Mouse (Mus musculus) forebrain, embryonic 16.5 days (tissue): ENCODE results near the gene Gpr12. TPM values are rescaled to one million over a fixed set of nuclear protein-coding genes. Genes with fewer than 3 reads are reported as not detected.
"Not testable (repeated sequence)": the region's sequence is repeated elsewhere in the genome, so short reads cannot be mapped to it uniquely, and the experiment has no call there.

Experiments used
- ATAC-seq: fragments of 200-750 bp; cut with Nextera tagmentation; 2 replicates; pipeline ENCODE4 v1.8.0; 2017; ENCODE audit warnings: mild to moderate bottlenecking, moderate library complexity
- H3K27ac ChIP-seq: fragments of 300-500 bp; sonication (generic); 2 replicates; pipeline ENCODE4 v1.5.1; 2014; ENCODE audit warnings: low read length, control low read depth
- H3K27me3 ChIP-seq: fragments of 300-500 bp; sonication (generic); replicated peaks from 2 replicates; pipeline ENCODE4 v1.6.1; 2014; ENCODE audit warnings: low read length; ENCODE audit not compliant: control insufficient read depth, insufficient read depth
- H3K36me3 ChIP-seq: fragments of 300-500 bp; sonication (generic); 2 replicates; pipeline ENCODE4 v1.6.1; 2014; ENCODE audit not compliant: control insufficient read depth, insufficient read depth
- H3K4me1 ChIP-seq: fragments of 300-500 bp; sonication (generic); replicated peaks from 2 replicates; pipeline ENCODE4 v1.6.1; 2014; ENCODE audit warnings: low read length; ENCODE audit not compliant: control insufficient read depth, insufficient read depth
- H3K4me2 ChIP-seq: fragments of 300-500 bp; sonication (generic); 2 replicates; pipeline ENCODE4 v1.6.1; 2014; ENCODE audit warnings: mild to moderate bottlenecking, low read length, control low read depth
- H3K4me3 ChIP-seq: fragments of 300-500 bp; sonication (generic); replicated peaks from 2 replicates; pipeline ENCODE4 v1.5.1; 2014; ENCODE audit warnings: mild to moderate bottlenecking, low read length, control low read depth
- H3K9ac ChIP-seq: fragments of 300-500 bp; sonication (generic); replicated peaks from 2 replicates; pipeline ENCODE4 v1.6.1; 2014; ENCODE audit warnings: low read depth, low read length, control low read depth
- H3K9me3 ChIP-seq: fragments of 300-500 bp; sonication (generic); 2 replicates; pipeline ENCODE4 v1.6.1; 2016; ENCODE audit warnings: low read length; ENCODE audit not compliant: control insufficient read depth
- WGBS: fragments of 180-500 bp; shearing (Covaris S2); extraction: QIAGEN DNeasy Blood & Tissue Kit; methylation state at CpG from one replicate; pipeline ENCODE4 v1.1.7; 2014; 5-methylcytosine and 5-hydroxymethylcytosine counted together
- polyA plus RNA-seq: library from polyadenylated mRNA; unstranded; fragments of >200 nt; fragmentation: Nextera tagmentation; extraction: Ambion mirVana; gene quantifications from 2 replicates; pipeline ENCODE4 v1.2.1, GENCODE M21; 2015

The Gpr12 gene
- polyA plus RNA-seq, 1 experiment from 2014 or later: 37.0 TPM

DNA sequence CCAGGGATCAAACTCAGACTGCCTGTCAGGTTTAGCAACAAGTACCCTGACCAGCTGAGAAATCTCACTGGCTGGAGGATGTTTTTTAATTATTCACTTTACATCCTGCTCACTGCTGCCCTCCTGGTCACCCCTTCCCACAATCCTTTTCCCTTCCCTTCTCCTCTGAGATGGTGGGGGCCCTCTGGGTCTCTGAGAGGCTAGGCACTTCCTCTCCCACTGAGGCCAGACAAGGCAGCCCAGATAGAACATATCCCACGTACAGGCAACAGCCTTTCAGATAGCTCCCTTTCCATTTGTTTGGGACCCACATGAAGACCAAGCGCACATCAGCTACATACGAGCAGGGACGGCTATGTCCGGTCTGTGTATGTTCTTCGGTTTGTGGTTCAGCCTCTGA is 14.9 kb downstream of the Gpr12 start:
- H3K27me3 ChIP-seq, H3K27ac ChIP-seq, H3K36me3 ChIP-seq, H3K4me2 ChIP-seq, H3K9ac ChIP-seq, H3K4me3 ChIP-seq, H3K9me3 ChIP-seq, H3K4me1 ChIP-seq, ATAC-seq: not testable (repeated sequence)
- 91% methylated on average over 6 of the region's 6 CpGs for WGBS

GRCm38 (mm10) chr5:146567054-146567453 is 18.0 kb downstream of the Gpr12 start:
- no peak overlapping the region for H3K4me2 ChIP-seq
- 63% methylated on average over 4 of the region's 4 CpGs for WGBS
- no peak overlapping the region for H3K27ac ChIP-seq
- ATAC-seq: no peak
- H3K4me1 ChIP-seq: peaks cover 6% of the 10 kb centered on the region; the same call in 1 of the 2 replicates
- no peak overlapping the region for H3K4me3 ChIP-seq
- H3K9ac ChIP-seq: no peak overlapping the region
- no peaks in the 10 kb centered on the region for H3K27me3 ChIP-seq
- no peaks in the 10 kb centered on the region for H3K36me3 ChIP-seq
- no peaks in the 10 kb centered on the region for H3K9me3 ChIP-seq

DNA sequence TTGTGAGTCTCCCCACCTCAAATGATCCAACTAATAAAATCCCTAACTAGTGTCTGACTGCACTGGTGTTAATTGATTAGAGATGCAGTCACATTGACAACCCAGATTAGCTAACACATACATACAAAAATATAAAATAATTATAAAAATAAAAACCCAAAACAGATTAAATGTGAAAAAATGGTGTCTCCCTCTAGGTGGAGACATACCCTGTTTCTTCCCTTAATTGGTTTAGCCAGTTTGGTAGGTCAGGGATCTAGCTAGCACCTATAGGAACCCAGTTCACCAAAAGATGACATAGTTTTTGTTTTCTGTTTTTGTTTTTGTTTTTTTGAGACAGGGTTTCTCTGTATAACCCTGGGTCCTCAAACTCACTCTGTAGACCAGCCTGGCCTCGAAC is 20.8 kb downstream of the Gpr12 start:
- no peak for ATAC-seq
- WGBS: 93% methylated on average over 1 of the region's 1 CpGs
- Histone ChIP-seq H3K4me3 (no peak overlapping the region), H3K9ac (no peak overlapping the region), H3K4me2 (no peak overlapping the region), H3K27me3 (no peaks in the 10 kb centered on the region), H3K4me1 (no peaks in the 10 kb centered on the region), H3K27ac (no peak overlapping the region), H3K36me3 (no peaks in the 10 kb centered on the region), H3K9me3 (no peaks in the 10 kb centered on the region)

DNA sequence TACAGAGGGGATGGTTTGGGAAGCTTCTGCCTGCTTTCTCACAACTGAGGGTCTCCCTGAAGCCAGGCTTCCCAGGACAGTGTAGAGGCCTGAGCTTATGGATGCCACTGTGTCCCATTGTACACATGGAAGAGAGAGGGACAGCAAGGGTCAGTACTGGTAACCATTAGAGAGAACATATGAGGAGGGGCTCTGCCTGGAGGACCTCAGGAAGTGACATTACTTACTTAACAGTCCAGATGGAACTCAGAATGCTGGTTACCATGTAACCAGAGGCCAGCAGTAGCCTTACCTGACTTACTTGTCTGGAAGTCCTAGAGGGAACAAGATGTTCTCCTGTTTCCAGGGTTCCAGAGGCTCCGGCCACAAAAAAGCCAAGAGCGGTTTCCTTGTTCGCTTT is 29.2 kb downstream of the Gpr12 start, which contains the start of gene Gm3415:
TSS of gene Gm3415 (plus strand) at position 301 of the 400 bp plus-strand sequence.
- not testable (repeated sequence) for H3K27me3 ChIP-seq, H3K4me2 ChIP-seq, H3K9ac ChIP-seq, H3K9me3 ChIP-seq, H3K27ac ChIP-seq, H3K4me1 ChIP-seq, ATAC-seq, H3K36me3 ChIP-seq, H3K4me3 ChIP-seq
- WGBS: no CpG with 5 or more reads among the region's 3 CpGs

DNA sequence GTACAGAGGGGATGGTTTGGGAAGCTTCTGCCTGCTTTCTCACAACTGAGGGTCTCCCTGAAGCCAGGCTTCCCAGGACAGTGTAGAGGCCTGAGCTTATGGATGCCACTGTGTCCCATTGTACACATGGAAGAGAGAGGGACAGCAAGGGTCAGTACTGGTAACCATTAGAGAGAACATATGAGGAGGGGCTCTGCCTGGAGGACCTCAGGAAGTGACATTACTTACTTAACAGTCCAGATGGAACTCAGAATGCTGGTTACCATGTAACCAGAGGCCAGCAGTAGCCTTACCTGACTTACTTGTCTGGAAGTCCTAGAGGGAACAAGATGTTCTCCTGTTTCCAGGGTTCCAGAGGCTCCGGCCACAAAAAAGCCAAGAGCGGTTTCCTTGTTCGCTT is 47.7 kb downstream of the Gpr12 start, which contains the start of gene Gm3409:
TSS of gene Gm3409 (plus strand) at position 301 of the 400 bp plus-strand sequence.
- not testable (repeated sequence) for H3K27ac ChIP-seq, H3K27me3 ChIP-seq, H3K4me2 ChIP-seq, H3K9me3 ChIP-seq, H3K36me3 ChIP-seq, H3K4me3 ChIP-seq, H3K9ac ChIP-seq, ATAC-seq, H3K4me1 ChIP-seq
- WGBS: no CpG with 5 or more reads among the region's 3 CpGs

Other genes with a start within 250 kb of the Gpr12 start
- 12.8 and 15.1 TPM in 2 replicates for gene Wasf3, start 200.3 kb downstream of the Gpr12 start, polyA plus RNA-seq
- gene Gm6408, start 103.3 kb downstream of the Gpr12 start, polyA plus RNA-seq: not detected in 2 replicates
- gene Gm6370, start 93.9 kb downstream of the Gpr12 start, polyA plus RNA-seq: not detected in 2 replicates
- not detected in 2 replicates for gene 4930449I24Rik, start 82.8 kb downstream of the Gpr12 start, polyA plus RNA-seq
- not detected in 2 replicates for gene Gm3402, start 71.1 kb downstream of the Gpr12 start, polyA plus RNA-seq
- gene Gm3404, start 59.4 kb downstream of the Gpr12 start, polyA plus RNA-seq: not detected in 2 replicates
- not detected in 2 replicates for gene Gm3409, start 47.6 kb downstream of the Gpr12 start, polyA plus RNA-seq
- gene Gm3415, start 29.1 kb downstream of the Gpr12 start, polyA plus RNA-seq: not detected in 2 replicates
- 16.9 and 17.5 TPM in 2 replicates for gene Usp12, start 209.8 kb upstream of the Gpr12 start, polyA plus RNA-seq
- 320 and 325 TPM in 2 replicates for gene Rpl21, start 247.7 kb upstream of the Gpr12 start, polyA plus RNA-seq